Mouse (Mus musculus): ENCODE data around the gene Prr12. TPM values are rescaled to one million over a fixed set of nuclear protein-coding genes. Genes with fewer than 3 reads are reported as not detected.

The Prr12 gene
- polyA plus RNA-seq, 1 experiment from 2014 or later = 14.5 TPM

DNA sequence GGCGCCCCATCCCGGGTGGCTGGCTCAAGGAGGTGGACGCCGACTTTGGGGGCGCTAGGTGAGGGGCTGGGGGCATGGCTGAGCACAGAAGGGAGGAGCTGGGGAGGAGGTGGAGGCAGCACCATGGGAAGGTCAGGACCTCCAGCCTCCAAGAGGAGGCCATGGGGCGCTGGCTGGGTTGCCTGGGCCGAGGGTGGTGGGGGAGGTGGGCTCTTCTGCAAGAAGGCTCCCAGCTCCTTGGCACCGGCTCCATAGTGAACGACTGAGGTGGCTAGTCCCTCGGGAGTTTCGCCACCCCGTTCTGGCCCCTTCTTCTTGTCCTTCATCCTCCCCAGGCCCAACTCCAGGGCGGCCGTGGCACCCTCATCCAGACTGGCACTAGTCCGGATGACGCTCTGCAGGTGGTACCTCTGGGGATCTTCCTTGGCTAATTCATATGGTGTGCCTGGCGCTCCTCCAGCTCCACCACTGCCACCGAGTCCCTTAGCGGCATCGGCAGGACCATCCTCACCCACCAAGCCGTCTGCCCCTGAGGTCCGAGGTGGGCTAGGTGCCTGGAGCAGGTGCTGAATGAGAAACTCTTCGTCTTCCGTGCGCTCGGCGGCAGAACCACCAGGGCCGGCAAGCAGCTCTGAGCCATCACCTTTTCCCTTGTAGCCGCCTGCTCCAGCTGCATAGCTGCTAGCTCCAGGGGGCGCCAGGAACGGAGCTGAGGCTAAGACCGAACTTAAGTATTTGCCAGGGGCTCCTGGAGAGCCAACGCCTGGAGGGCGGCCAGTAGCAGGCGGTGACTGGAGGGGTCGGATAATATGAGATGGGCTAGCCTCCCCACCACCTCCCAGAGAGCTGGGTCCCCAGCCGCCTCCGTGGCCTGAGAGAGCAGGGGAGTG, 4.4 kb downstream of the Prr12 start:
- 93% methylated on average over 38 of the region's 38 CpGs for WGBS
- H3K4me2 ChIP-seq (replicated peaks) = no peak overlapping the region
- no peak overlapping the region for H3K4me3 ChIP-seq
- peaks cover 19% of the 10 kb centered on the region for H3K4me1 ChIP-seq
- H3K27me3 ChIP-seq = no peaks in the 10 kb centered on the region
- H3K9ac ChIP-seq = no peak overlapping the region
- H3K9me3 ChIP-seq = no peaks in the 10 kb centered on the region
- no peak overlapping the region for H3K27ac ChIP-seq
- H3K36me3 ChIP-seq = peaks cover 75% of the 10 kb centered on the region
- no peak for ATAC-seq (ENCODE audit: low FRiP score, low read depth)

DNA sequence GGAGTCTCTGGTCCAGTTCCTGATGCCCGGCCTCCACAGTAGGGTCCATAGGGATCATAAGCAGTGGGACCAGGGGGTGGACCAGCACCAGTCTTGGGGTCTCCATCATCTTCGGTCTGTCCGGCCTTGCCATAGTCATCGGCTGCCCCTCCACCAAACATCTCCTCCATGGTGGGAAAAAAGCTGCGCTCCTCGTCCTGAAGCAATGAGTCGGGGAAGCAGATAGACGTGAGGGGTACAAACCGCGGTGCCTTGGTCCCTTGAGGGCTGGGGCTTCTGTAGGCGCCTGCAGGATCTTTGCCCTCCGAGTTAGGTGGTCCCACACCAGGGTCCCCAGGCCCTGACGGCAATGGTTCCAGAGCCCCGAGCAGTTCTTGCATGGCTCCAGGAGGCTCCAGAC, 5.2 kb downstream of the Prr12 start:
- Histone ChIP-seq H3K4me3 (no peak overlapping the region), H3K36me3 (peaks cover 83% of the 10 kb centered on the region), H3K9me3 (no peaks in the 10 kb centered on the region), H3K4me1 (peaks cover 19% of the 10 kb centered on the region), H3K27ac (no peak overlapping the region), H3K9ac (no peak overlapping the region), H3K27me3 (no peaks in the 10 kb centered on the region), H3K4me2 (replicated peaks) (no peak overlapping the region)
- ATAC-seq (ENCODE audit: low FRiP score, low read depth) = no peak
- 95% methylated on average over 14 of the region's 14 CpGs for WGBS

DNA sequence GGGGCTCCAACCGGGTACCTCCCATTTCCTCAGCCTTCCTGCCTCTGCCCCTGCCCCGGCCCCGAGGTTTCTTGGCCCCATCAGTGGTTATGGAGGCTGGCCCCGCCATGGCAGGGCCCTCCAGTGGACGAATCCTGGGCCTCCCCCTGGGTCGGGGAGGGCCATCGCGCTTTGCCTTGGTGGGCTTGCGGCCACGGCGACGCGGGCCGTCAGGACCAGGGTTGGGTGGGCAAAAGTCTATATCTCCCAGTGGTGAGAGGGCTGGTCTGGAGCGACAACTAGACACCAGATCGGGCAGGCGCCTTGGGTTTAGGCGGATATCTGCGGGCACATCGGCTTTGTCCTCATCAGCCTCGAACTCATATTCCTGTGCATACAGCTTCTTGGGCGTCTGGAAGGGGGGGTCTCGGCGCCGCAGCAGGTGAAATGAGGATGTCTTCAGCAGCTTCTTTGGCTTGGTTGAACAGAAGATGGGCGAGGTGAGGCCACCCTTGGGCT, 5.8 kb downstream of the Prr12 start:
- Histone ChIP-seq H3K4me3 (no peak overlapping the region), H3K27ac (no peak overlapping the region), H3K4me2 (replicated peaks) (no peak overlapping the region), H3K27me3 (no peaks in the 10 kb centered on the region), H3K4me1 (peaks cover 18% of the 10 kb centered on the region), H3K9me3 (no peaks in the 10 kb centered on the region), H3K36me3 (peaks cover 89% of the 10 kb centered on the region), H3K9ac (no peak overlapping the region)
- WGBS = 94% methylated on average over 26 of the region's 26 CpGs
- ATAC-seq (ENCODE audit: low FRiP score, low read depth) = no peak

DNA sequence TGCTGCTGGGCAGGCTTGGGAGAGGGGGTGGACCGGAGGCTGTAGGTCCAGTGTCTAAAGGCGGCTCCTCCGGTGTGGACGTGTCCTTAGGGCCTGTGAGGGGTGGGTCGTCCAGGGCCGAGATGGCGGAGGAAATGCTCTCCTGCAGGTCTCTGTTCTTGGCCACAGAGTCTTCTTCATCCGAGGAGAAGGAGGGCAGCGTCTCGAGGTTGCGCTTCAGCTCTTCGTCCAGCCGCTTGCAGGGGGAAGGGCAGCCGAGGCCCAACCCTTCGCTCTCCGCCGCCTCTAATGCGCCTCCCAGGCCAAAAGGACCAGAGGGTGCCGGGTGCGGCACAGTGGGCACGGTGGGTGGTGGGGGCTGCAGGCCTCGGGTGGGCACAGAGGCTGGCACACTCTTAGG, 6.9 kb downstream of the Prr12 start:
- Histone ChIP-seq H3K9me3 (no peaks in the 10 kb centered on the region), H3K27ac (no peak overlapping the region), H3K27me3 (no peaks in the 10 kb centered on the region), H3K9ac (no peak overlapping the region), H3K4me1 (peaks cover 7% of the 10 kb centered on the region; the same call in 1 of the 2 replicates), H3K36me3 (peaks cover 100% of the 10 kb centered on the region), H3K4me2 (replicated peaks) (no peak overlapping the region), H3K4me3 (no peak overlapping the region)
- no peak for ATAC-seq (ENCODE audit: low FRiP score, low read depth)
- 95% methylated on average over 22 of the region's 22 CpGs for WGBS

DNA sequence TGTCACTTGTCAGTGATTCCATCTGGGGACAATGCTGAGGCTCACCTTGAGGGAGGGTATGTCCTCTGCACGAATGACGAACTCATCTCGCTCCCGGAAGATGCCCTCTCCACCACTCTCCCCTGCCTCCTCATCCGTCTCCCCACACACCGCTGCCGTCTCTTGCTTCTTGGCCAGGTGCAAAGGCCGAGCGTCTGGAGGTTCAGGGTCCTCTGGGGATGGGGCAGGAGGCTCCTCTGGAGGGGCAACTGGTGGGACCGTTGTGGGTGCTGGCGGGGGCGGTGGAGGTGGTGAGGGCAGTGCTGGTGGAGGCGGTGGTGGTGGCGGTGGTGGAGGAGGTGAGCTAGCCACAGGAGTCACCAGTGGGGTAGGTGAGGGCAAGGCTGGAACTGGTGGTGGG, 9.4 kb downstream of the Prr12 start:
- Histone ChIP-seq H3K4me2 (replicated peaks) (no peak overlapping the region), H3K27ac (no peak overlapping the region), H3K27me3 (no peaks in the 10 kb centered on the region), H3K9ac (no peak overlapping the region), H3K9me3 (no peaks in the 10 kb centered on the region), H3K36me3 (peaks cover 99% of the 10 kb centered on the region), H3K4me3 (no peak overlapping the region), H3K4me1 (no peaks in the 10 kb centered on the region)
- 96% methylated on average over 14 of the region's 14 CpGs for WGBS
- no peak for ATAC-seq (ENCODE audit: low FRiP score, low read depth)

DNA sequence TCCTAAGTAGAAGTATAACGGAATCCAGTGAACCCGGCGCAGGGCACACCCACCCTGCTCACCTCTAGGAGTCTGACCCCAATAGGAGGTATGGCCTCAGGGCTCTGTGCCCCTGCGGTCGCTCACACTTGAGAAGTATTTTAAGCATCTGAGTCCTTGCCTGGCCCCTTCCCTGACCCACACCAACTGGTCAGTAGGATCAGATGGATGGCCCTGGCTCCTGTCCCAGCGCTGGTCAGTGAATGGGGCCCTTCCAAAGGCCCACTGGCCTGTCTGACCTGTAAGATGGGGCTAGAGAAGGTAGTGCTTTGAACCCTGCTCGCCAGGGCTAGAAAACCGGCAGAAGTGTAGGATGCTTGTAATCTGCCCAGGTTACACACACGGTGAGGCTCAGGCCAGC, 11.8 kb downstream of the Prr12 start:
- Histone ChIP-seq H3K36me3 (peaks cover 99% of the 10 kb centered on the region), H3K4me2 (replicated peaks) (no peak overlapping the region), H3K9ac (no peak overlapping the region), H3K27ac (no peak overlapping the region), H3K4me3 (no peak overlapping the region), H3K4me1 (no peaks in the 10 kb centered on the region), H3K9me3 (no peaks in the 10 kb centered on the region), H3K27me3 (no peaks in the 10 kb centered on the region)
- 91% methylated on average over 9 of the region's 9 CpGs for WGBS
- no peak for ATAC-seq (ENCODE audit: low FRiP score, low read depth)

DNA sequence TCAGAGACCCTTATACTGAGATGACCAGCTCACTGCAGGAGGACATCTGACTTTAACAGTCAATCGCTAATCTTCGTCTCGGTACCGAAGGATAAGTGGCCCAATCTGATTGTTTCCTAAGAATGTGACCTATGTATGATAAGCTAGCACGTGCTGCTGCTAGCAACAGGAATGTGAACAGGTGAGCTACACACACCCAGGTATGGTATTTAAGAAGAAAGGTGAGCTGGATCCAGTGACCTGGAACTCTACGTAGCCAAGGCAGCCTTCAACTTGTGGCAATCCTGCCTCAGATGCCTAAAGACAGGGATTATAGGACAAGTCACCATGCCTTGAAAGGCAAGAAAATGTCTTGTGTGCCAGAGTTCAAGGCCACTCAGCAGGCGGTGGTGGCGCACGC, 14.3 kb downstream of the Prr12 start:
- Histone ChIP-seq H3K4me3 (no peak overlapping the region), H3K9ac (no peak overlapping the region), H3K27ac (no peak overlapping the region), H3K9me3 (no peaks in the 10 kb centered on the region), H3K4me1 (no peaks in the 10 kb centered on the region), H3K27me3 (no peaks in the 10 kb centered on the region), H3K4me2 (replicated peaks) (no peak overlapping the region), H3K36me3 (peaks cover 99% of the 10 kb centered on the region)
- WGBS = 94% methylated on average over 9 of the region's 9 CpGs
- no peak for ATAC-seq (ENCODE audit: low FRiP score, low read depth)

DNA sequence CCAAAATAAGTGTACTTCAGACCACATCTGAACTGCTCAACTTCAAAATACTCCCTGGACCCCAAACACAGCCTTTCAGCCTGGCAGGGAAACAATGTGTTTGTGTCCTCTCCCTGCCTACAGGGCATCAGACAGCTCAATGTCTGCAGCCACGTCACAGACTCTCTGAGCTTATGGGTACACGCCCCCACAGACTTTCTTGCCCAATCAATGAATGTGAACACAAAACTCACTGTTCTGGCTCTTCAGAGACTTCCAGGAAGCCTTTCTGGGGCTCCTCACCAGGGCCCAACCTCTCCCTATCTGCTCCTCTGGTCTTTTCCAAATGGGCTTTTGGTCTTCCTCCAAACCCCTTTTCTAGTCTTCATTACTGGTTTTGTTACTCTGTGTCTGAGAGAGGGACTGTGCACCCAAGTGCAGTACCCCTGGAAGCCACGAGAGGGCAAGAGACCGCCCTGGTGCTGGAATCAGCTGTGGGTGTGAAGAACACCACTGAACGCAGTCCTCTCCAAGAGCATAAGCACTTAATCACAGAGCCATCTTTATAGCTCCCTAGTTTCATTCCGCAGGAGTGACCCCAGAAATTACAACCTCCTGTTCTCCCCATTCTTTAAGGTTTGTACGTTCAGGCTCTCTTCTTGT, 14.8 kb downstream of the Prr12 start:
- 69% methylated on average over 7 of the region's 7 CpGs for WGBS
- no peak overlapping the region for H3K4me3 ChIP-seq
- H3K4me1 ChIP-seq = no peaks in the 10 kb centered on the region
- ATAC-seq (ENCODE audit: low FRiP score, low read depth) = no peak
- no peak overlapping the region for H3K9ac ChIP-seq
- no peaks in the 10 kb centered on the region for H3K9me3 ChIP-seq
- H3K4me2 ChIP-seq (replicated peaks) = no peak overlapping the region
- H3K27me3 ChIP-seq = no peaks in the 10 kb centered on the region
- H3K36me3 ChIP-seq = peaks cover 99% of the 10 kb centered on the region
- no peak overlapping the region for H3K27ac ChIP-seq

DNA sequence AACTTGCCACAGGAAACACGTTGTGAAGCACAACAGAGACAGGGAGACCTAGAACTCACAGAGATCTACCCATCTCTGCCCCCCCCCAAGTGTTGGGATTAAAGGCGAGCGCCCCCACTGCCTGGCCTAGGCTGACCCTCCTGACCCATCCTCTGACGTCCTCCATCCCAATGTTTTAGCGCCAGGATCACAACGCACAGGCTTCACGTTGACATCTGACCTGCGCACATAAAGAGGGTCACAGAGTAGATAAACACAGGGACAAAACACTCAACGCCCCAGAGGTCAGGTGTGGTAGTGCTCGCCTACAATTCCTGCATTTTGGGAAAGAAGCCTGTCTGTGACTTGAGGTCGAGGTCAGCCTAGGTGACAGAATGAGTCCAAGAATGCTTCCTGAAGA, 16.0 kb downstream of the Prr12 start:
- 85% methylated on average over 11 of the region's 11 CpGs for WGBS
- H3K36me3 ChIP-seq = peaks cover 99% of the 10 kb centered on the region
- H3K27me3 ChIP-seq = no peaks in the 10 kb centered on the region

DNA sequence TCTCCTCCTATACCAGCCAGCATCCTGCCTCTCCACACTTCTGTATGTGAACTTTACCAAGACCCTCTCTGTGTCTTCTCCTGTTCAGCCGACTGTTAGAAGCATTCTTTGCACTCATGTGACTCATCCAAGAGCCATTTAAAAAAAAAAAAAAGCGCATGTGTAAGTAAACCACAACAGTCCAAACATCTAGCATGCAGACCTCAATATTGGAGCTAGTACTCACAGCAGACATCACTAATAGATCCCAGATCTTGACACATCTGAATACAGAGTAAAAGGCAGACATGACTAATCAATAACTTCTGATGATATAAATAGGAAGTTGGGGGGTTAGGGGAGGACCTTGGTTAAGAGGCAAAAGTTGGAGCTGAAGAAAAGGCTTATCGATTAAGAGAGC, 17.1 kb downstream of the Prr12 start:
- Histone ChIP-seq H3K4me1 (no peaks in the 10 kb centered on the region), H3K27ac (no peak overlapping the region), H3K4me3 (no peak overlapping the region), H3K27me3 (no peaks in the 10 kb centered on the region), H3K9me3 (no peaks in the 10 kb centered on the region), H3K36me3 (peaks cover 99% of the 10 kb centered on the region), H3K4me2 (replicated peaks) (no peak overlapping the region), H3K9ac (no peak overlapping the region)
- WGBS = 88% methylated on average over 3 of the region's 3 CpGs
- no peak for ATAC-seq (ENCODE audit: low FRiP score, low read depth)

More for the DNA sequence above, 16.0 kb downstream of the Prr12 start:
- no peaks in the 10 kb centered on the region for H3K4me1 ChIP-seq
- H3K4me3 ChIP-seq = no peak overlapping the region
- no peak overlapping the region for H3K27ac ChIP-seq
- H3K4me2 ChIP-seq (replicated peaks) = no peak overlapping the region
- no peak overlapping the region for H3K9ac ChIP-seq
- no peaks in the 10 kb centered on the region for H3K9me3 ChIP-seq
- ATAC-seq (ENCODE audit: low FRiP score, low read depth) = no peak

DNA sequence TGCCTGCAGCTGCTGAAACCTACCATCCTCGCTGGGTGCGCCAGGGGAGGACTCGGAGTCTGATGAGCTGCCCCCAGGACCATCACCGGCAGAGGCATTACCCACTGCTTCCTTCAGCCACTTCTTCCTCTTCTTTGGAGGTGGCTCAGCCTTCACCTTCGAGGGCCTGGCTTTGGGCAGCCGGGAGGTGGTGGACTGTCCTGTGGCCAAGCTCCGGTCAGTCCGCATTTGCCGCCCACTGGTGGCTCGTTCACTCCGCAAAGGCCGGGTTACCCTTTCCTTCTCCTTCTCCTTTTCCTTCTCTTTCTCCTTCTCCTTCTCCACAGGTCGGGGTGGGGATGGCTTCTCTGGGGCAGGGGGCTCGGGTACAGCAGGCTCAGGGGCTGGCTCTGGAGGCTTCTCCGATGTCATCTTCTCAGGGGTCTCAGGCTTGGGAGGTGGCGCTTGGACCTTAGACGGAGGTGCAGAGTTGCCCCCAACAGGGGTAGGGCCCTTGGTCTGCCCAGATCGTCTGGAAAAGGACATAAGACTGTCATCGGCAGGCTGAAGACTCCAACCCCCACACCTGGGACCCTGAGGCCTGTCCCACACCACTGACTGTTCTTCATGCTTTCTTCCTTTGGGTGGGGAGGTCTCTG, 18.8 kb downstream of the Prr12 start:
- no peaks in the 10 kb centered on the region for H3K9me3 ChIP-seq
- H3K27me3 ChIP-seq = no peaks in the 10 kb centered on the region
- no peak overlapping the region for H3K4me2 ChIP-seq (replicated peaks)
- no peak overlapping the region for H3K9ac ChIP-seq
- no peak for ATAC-seq (ENCODE audit: low FRiP score, low read depth)
- 92% methylated on average over 19 of the region's 19 CpGs for WGBS
- no peak overlapping the region for H3K4me3 ChIP-seq
- no peak overlapping the region for H3K27ac ChIP-seq
- H3K4me1 ChIP-seq = no peaks in the 10 kb centered on the region
- peaks cover 99% of the 10 kb centered on the region for H3K36me3 ChIP-seq

DNA sequence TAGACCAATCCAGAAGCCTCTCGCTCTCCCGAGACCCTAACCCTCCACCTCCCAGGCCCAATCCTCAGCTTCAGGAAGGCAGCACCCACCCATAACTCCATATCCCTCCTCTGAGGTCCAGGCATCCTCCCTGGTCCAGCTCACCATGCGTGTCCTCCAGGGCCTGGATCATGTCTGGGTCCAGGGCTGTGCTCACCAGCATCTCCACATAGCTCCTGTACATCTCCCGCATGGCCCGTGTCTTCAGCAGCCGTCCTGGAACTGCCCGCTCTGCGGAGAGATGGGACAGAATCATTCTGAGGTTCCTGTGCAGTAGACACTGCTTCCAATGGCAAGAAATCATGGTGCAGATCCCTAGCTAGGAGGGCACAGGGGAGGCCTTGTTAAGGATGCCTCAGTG, 21.8 kb downstream of the Prr12 start:
- Histone ChIP-seq H3K36me3 (peaks cover 95% of the 10 kb centered on the region), H3K4me2 (replicated peaks) (no peak overlapping the region), H3K4me1 (peaks cover 5% of the 10 kb centered on the region), H3K9me3 (no peaks in the 10 kb centered on the region), H3K27ac (no peak overlapping the region), H3K9ac (no peak overlapping the region), H3K27me3 (no peaks in the 10 kb centered on the region), H3K4me3 (no peak overlapping the region)
- 94% methylated on average over 8 of the region's 8 CpGs for WGBS
- ATAC-seq (ENCODE audit: low FRiP score, low read depth) = no peak
